Mouse (Mus musculus) ES-Bruce4 (cell line): ENCODE measurements at regions not wholly inside any gene's neighbourhood (a gene's known extent, or its start where the extent isn't known, plus 50 kb on each side); places are given as distances from the start of the nearest gene placed in this dataset.

Experiments
- H3K27ac ChIP-seq: 2 replicates; pipeline ENCODE4 v1.5.1; 2012; ENCODE audit warnings: low read length, inconsistent platforms; ENCODE audit not compliant: insufficient read depth
- H3K27me3 ChIP-seq: 2 replicates; pipeline ENCODE4 v1.6.1; 2012; ENCODE audit warnings: mild to moderate bottlenecking, low read length, inconsistent platforms; ENCODE audit not compliant: control insufficient read depth, poor library complexity, insufficient read depth, severe bottlenecking
- H3K36me3 ChIP-seq: 2 replicates; pipeline ENCODE4 v1.6.1; 2012; ENCODE audit warnings: inconsistent platforms, mild to moderate bottlenecking, low read length, moderate library complexity; ENCODE audit not compliant: control insufficient read depth, poor library complexity, insufficient read depth, severe bottlenecking
- H3K4me1 ChIP-seq: one replicate; pipeline ENCODE4 v1.8.1; 2011; ENCODE audit warnings: low read length; ENCODE audit not compliant: control insufficient read depth, insufficient read depth
- H3K4me3 ChIP-seq: 2 replicates; pipeline ENCODE4 v1.5.1; 2011; ENCODE audit warnings: low read depth, mild to moderate bottlenecking, low read length
- H3K9ac ChIP-seq: 2 replicates; pipeline ENCODE4 v1.6.1; 2012; ENCODE audit warnings: low read depth, mild to moderate bottlenecking, inconsistent platforms; ENCODE audit not compliant: poor library complexity, severe bottlenecking
- H3K9me3 ChIP-seq: replicated peaks from 2 replicates; pipeline ENCODE4 v1.6.1; 2012; ENCODE audit warnings: mild to moderate bottlenecking, low read length, inconsistent platforms; ENCODE audit not compliant: control insufficient read depth, poor library complexity, insufficient read depth, severe bottlenecking
- CTCF ChIP-seq: IDR thresholded peaks from one replicate; pipeline ENCODE4 v1.8.1; 2011; ENCODE audit warnings: low read depth, low read length
- EP300 ChIP-seq: IDR thresholded peaks from 2 replicates; pipeline ENCODE4 v1.6.1; 2011; ENCODE audit warnings: low read depth, low read length; ENCODE audit not compliant: insufficient read depth
- POLR2A ChIP-seq: IDR thresholded peaks from one replicate; pipeline ENCODE4 v1.8.1; 2011; ENCODE audit warnings: low read length; ENCODE audit not compliant: insufficient read depth

DNA sequence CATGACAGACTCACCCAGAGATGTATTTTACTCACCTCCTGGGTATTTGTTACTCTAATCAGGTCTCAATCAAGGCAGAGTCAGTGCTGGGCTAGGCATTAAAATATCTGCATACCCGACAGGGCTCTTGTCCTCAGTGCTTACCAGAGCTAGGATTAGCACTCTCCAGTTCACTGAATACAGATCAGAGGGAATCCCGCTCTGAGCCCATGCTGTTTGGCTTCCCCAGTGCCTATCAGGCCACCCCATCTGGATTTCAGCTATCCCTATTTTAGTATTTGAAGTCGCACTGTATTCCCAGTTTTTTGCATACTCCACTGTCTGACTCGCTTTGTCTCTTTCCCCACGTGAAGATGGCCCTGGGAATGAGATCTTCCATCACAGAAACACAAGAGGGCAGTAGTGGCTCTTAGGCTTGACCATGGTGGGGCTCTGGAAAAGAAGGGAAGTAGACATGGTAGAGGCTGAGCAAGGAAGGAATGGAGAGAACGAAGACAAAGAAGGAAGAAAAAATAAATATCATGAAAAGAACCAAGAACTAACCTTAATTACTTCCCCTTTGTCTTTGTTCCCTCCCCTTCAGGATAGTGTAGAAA, 264.1 kb downstream of the Rnf152 start:
- TF ChIP-seq EP300: no peak
- peak; percentile 33 for TF ChIP-seq CTCF
- Histone ChIP-seq H3K4me1 (peaks cover 5% of the 10 kb centered on the region), H3K27ac (no peak overlapping the region), H3K4me3 (no peak overlapping the region), H3K27me3 (no peaks in the 10 kb centered on the region), H3K9ac (no peak overlapping the region), H3K9me3 (no peaks in the 10 kb centered on the region), H3K36me3 (no peaks in the 10 kb centered on the region)

DNA sequence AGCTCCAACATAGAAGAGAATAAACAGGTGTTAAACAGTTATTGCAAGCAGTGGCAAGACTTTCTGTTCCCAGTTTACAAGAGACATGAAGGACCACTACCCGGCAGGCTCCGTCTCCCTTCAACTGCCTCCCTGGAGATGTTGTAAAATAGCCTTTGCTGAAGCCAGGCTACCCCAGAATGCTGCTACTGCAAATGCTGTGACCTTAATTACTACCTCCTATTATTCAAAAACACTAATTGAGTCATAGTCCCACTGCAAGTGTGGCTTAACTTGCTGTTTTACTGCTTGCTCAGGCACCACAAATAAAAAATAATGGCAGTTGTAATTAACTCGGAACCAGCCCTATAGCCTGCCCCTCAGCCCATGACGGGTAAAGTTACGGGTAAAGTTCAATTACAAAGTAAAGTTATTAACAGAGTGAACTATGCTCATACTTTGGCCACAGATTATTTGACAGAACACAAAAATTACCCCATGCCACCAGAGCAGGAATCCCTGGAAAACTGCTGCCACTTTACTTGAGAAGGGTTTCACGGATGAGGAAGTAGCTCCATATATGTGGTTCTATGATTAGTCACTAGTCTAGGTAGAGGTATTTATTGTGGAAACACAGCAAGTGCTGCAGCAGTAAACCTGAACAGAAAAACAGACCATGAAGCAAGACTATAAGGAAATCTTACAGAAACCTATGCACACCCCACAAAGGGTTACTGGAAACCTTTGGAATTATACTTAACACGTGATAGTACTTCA, 267.6 kb downstream of the Rnf152 start:
- TF ChIP-seq EP300 (no peak), POLR2A (no peak), CTCF (no peak)
- Histone ChIP-seq H3K4me1 (peaks cover under 1% of the 10 kb centered on the region), H3K27me3 (no peaks in the 10 kb centered on the region), H3K9me3 (no peaks in the 10 kb centered on the region), H3K9ac (no peak overlapping the region), H3K36me3 (no peaks in the 10 kb centered on the region), H3K4me3 (no peak overlapping the region), H3K27ac (no peak overlapping the region)

DNA sequence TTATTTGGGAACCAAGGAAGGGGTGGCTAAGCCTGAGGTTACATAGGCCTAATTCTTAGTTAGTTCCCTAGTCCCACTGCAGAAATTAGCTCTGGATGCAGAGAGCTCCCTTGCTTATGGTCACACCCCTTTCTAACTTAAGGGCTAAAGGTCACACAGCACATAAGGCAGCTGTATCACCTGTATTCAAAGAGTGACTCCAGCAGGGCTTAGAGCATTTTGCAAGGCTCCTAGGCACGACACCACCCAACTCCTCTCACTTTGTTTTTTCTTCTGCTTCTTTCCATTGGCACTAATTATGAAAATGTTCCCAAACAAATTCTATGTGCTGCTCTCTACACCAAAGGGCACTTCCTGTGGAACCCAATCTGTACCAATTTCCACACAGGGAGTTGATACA, 268.9 kb downstream of the Rnf152 start:
- Histone ChIP-seq H3K36me3 (no peaks in the 10 kb centered on the region), H3K9me3 (no peaks in the 10 kb centered on the region), H3K27ac (no peak overlapping the region), H3K4me3 (no peak overlapping the region), H3K27me3 (no peaks in the 10 kb centered on the region), H3K4me1 (no peaks in the 10 kb centered on the region), H3K9ac (no peak overlapping the region)
- no peak for TF ChIP-seq EP300
- TF ChIP-seq POLR2A: no peak

DNA sequence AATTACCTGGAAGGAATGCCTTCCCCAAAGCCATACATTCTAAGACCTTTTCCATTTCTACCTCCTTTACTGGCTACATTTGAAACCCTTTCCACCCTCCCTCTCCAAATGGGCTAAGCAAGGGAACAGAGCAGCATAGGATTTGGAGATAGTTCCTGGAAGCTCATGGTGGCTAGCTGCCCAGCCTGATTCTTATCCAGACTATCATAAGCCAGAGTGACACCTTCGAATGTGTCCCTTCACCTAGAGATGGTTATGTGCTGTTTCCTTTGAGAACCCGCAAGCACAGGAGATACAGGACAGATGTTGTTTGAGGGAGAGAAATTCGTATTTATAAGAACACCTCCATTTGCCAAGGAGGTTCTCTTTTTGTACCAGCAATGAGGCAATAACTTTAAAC, 272.0 kb downstream of the Rnf152 start:
- TF ChIP-seq CTCF: no peak
- TF ChIP-seq EP300: no peak
- TF ChIP-seq POLR2A: no peak

DNA sequence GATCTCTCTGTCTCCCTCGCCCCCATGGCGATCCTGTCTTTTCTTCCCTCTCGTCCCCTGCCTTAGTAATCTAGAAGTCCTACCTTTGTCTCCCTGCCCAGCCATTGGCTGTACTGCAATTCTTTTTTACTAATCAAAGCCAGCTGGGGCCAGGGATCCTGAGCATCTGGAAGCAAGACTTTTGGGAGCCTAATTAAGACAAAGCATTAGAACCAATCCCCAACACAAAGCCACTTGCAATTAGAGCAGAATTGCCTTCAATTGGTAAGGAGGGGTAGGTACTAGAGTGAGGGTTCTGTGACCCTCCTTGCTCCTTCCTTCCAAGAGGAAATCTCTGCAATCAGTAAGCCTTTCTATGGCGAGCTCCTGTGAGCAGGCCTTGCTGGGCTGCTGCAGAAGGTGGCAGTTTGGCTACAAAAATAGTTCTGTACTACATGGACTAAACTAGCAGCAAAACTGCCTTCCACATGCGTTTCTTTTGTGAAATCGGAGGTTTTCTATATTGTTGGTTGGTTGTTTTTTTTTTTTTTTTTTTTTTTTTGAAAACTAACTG, 272.9 kb downstream of the Rnf152 start:
- Histone ChIP-seq H3K9ac (no peak overlapping the region), H3K27ac (no peak overlapping the region), H3K27me3 (no peaks in the 10 kb centered on the region), H3K4me1 (no peaks in the 10 kb centered on the region), H3K36me3 (no peaks in the 10 kb centered on the region), H3K9me3 (no peaks in the 10 kb centered on the region), H3K4me3 (no peak overlapping the region)
- TF ChIP-seq EP300 (no peak), POLR2A (no peak), CTCF (no peak)

More for the DNA sequence above, 272.0 kb downstream of the Rnf152 start:
- Histone ChIP-seq H3K36me3 (no peaks in the 10 kb centered on the region), H3K27me3 (no peaks in the 10 kb centered on the region), H3K27ac (no peak overlapping the region), H3K9ac (no peak overlapping the region), H3K4me3 (no peak overlapping the region), H3K4me1 (no peaks in the 10 kb centered on the region), H3K9me3 (no peaks in the 10 kb centered on the region)

DNA sequence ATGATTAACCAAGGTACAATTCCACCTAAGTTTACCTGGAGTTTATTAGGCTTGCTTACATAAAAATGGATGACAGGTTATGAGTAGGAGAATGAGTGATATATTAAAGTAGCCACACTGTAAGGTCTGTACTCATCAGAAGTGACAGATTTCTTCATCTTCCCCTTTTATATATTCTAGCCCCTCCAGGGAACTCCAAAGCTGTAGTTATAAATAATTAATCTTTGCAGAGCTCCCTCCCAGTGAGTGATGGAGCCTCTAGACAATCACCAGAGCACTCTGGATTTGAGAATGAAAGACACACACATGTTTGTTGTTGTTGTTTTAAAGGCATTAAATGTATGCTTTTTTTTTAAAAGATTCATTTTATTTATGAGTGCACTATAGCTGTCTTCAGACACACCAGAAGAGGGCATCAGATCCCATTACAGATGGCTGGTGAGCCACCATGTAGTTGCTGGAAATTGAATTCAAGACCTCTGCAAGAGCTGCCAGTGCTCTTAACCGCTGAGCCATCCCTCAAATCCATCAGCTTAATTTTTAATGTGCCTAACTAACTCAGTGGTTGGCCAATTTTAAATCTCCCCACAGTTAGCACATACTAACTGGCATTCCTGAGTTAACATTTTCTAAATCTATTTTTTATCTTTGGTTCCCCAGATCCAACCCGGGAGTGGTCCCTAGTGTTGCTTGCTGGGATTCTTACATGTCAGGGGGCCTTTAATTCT, 273.5 kb downstream of the Rnf152 start:
- no peaks in the 10 kb centered on the region for H3K27me3 ChIP-seq
- H3K4me1 ChIP-seq: no peaks in the 10 kb centered on the region
- H3K9ac ChIP-seq: no peak overlapping the region
- TF ChIP-seq EP300 (no peak), CTCF (no peak), POLR2A (no peak)
- no peak overlapping the region for H3K27ac ChIP-seq
- no peaks in the 10 kb centered on the region for H3K9me3 ChIP-seq
- H3K36me3 ChIP-seq: no peaks in the 10 kb centered on the region
- H3K4me3 ChIP-seq: no peak overlapping the region
